Mouse (Mus musculus) frontal cortex, postnatal 10 days (tissue): Measurements from ENCODE around the gene Ncam1.

Source experiments
- DNase-seq, 2 experiments: peaks; one replicate each; pipeline ENCODE4 v3.0.0; 2022; ENCODE audit warnings: low spot score in 2 of 2, mixed read lengths in 1 of 2

The Ncam1 gene

DNA sequence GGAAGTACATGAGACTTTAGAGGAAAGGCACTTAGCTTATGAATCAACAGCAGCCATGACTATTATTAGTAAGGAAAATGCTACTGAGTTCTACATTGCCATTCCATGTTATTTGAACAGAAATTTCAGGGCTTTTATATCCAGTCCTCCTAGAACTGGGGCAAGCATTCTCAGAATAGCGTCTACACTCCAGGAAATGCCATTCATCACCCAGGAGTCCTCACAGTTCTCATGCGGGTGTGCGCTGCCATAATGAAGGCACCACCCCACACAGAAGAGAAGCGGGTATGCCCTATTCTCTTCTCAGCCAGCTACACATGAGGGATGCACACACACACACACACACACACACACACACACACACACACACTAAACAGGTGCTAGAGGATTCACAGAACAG lies 43.5 kb downstream of the Ncam1 start:
- DNase-seq, result no peak

DNA sequence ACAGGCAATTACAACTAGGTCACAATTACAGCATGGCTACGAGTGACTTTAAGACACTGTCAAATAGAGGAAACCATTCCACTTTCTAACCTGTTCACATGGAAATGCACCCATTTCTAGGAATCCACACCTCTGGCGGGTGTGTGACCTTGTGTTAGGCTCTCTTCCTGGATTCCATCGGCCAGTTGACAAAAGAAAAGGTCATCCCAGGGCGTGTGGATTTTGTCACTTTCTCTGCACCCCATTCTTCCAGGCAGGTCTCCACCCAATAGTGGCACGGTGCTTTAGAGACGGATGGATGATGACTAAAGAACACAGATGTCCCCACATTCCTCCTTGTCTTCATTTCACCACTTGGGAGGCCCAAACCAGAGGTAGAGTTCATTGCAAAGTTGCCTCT lies 47.3 kb downstream of the Ncam1 start:
- no peak for DNase-seq

GRCm38 (mm10) chr9:49746176-49746575 lies 52.5 kb downstream of the Ncam1 start:
- no peak for DNase-seq

DNA sequence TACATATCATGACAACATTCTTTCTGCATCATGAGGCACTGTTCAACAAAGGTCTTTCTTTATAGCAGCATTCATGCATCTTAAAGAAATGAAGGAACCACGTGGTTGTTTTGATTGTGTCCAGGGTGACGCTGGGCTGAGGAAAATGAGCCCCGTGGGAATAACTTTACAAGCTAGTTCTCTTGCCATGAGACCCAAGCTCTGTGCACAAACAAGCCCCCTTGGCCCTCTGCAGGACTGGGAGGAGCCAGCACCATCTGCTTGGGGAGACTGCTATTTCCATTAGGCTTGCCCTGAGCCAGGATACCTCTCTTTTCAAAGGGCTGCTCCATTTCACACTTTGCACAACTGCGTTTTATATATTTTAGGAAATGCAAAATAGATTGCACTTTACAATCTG lies 53.0 kb downstream of the Ncam1 start:
- DNase-seq, result no peak

DNA sequence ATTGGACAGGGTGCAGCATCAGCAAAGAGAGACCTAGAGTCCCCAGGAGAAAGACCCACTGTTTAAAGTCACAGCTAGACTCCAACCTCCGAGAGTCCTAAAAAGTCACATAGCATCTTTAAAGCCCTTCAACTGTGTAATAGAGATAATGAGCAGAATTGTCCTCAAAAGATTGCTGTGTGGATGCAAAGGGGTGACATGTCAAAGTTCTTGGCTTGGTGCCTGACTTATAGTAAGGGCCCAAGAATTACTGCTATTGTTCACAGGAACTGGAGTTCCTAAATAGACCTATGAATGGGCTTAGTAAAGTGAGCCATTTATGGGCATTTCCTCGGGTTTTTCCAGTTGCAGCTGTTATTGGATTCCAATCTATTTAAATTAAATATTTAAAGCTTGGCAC lies 54.4 kb downstream of the Ncam1 start:
- no peak for DNase-seq

DNA sequence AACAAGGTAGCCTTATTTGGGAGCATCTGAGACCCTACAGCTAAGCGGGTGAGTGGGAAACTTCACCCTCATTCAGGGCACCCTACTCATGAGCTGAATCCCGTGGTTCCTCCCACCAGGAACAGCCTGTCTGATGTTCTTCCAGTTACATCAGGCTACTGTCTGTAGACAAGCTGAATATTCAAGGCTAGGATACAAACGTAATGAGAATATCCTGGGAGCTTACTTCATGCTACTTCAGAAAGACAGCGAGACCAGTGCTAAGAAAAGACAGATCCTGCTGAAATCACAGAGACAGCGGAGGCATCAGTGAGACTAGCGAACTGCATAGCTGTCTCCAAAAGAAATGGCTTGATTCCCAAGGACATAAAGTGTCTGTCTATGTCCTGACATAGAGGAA lies 58.8 kb downstream of the Ncam1 start:
- DNase-seq, result no peak

GRCm38 (mm10) chr9:49738546-49738945 lies 60.2 kb downstream of the Ncam1 start:
- no peak for DNase-seq

- DNase-seq, result no peak
These were observed 61.6 kb downstream of the Ncam1 start for GRCm38 (mm10) chr9:49737166-49737565.

DNA sequence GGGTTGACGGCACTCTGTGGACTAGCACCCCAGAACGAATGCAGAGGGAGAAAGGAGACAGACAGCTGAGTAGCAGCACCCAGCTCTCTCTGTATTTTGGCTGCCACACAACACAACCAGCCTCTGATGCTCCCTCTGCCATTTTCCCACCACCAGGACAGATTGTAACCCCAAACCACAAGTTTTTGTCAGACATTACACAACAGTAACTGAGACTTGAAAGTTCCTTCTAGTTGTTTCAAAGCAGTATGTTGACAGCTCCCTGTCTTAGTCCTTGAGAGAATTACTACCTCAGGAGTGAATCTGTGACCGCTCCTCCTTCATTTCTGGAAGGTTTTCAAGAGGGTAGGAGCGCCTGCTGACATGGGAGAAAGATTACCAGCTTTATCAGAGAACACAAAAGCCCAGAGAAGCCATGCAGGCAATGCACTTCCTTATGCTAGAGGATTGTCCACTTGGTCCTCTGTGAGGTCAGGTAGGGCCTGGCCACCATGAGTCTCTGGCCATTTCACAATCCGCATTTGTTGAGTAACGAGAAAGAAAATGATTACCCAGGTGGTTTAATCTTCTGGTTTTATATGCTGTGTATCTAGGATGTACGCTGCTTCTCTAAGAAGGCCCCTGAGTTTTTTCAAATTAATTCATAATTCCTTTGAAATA lies 64.2 kb downstream of the Ncam1 start:
- no peak for DNase-seq

DNA sequence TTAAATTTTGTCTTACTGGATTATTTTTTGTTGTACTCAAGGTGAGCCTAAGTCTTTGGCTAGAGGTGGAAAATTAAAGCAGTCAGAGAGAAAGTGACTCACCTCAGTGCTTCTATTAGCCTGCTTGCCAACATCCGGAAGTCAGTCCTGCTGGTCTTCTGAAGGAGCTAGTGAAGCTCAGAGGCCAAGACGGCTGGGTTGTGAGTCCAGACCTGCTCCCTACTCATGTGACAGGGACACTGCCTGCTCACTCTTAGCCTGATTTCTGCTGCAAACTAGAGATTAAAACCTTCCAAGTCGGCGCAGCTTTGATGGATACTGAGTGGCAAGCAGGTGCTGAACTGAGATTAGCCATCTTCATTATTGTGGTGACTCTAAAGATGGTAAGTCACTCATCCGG lies 65.0 kb downstream of the Ncam1 start:
- no peak for DNase-seq

- no peak for DNase-seq
These were observed 69.2 kb downstream of the Ncam1 start for GRCm38 (mm10) chr9:49729479-49729878.

DNA sequence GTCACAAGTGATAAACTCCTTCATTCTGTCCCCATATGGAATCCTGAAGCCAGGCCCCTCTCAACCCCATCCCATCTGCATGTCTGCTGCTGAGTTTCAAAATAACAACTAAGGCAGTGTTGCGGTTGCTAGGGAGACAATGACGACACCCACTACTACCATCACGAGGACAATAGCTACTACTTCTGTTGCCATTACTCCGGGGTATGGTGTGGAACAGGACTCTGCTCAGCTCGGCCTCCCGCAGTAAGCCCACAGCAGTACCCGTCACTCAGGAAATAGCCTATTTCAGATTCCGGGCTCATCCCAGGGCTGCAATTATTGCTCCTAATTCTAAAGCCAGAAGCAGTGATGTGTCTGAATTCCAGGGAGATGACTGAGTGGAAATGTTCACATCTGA lies 70.5 kb downstream of the Ncam1 start:
- DNase-seq, result peak in 1 of 2 experiments; percentile 31

DNA sequence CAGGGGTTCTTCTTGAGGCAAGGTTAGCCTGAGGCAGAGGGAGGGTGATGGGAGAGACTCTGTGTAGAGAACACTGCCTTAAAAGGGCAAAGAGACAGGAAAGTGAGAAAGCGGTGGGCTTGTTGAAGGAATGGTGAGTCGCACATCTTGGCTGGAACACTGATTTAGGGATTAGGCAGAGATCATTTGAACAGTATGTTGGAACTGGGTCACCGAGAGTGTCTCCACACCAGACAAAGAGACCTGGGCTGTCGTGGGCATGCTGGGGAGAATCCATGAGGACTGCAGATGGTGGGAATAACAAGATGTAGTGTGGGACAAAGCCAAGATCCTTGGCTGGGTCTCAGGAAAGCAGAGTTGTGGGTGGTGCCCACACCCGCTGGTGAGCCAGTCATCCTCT lies 76.0 kb downstream of the Ncam1 start:
- peak; percentile 52 to 53 for DNase-seq

GRCm38 (mm10) chr9:49715121-49715520 lies 83.6 kb downstream of the Ncam1 start:
- no peak for DNase-seq

DNA sequence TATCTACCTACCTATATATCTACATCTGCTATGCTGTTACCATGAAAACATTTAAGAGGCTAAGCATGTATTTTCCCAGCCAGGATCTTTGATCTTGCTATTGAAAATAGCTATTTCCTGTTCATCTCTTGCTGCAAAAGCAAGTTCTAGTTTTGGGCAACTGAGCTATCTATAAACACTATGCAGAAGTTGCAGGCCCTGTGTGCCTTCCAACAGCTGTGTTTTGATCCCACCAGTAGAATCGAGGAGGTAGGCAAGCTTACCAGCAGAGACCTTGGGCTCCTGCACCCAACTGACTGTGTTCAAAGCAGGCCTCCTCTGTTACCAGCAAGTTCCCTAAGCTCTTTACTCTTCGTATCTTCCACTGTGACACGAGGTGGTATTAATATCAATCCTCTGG lies 84.6 kb downstream of the Ncam1 start:
- no peak for DNase-seq

DNA sequence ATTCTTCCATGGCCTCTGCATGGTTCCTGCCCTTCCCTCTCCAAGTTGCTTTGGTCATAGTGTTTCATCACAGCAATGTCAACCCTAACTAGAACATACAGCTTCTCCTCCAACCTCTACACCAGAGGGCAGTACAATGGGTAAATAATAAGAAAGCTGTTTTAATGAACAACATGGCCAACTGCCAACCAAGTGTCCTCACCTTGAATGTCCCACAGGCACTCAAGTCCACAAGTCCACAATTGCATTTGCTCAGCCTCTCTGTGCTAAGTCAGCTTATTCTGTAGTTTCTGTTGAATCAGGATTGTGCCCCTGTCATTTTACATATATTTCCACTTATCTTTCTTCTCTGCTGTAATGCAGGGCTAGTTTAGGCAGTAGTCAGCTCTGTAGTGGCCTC lies 91.1 kb downstream of the Ncam1 start:
- no peak for DNase-seq

GRCm38 (mm10) chr9:49704196-49704967 lies 94.3 kb downstream of the Ncam1 start:
- no peak for DNase-seq

DNA sequence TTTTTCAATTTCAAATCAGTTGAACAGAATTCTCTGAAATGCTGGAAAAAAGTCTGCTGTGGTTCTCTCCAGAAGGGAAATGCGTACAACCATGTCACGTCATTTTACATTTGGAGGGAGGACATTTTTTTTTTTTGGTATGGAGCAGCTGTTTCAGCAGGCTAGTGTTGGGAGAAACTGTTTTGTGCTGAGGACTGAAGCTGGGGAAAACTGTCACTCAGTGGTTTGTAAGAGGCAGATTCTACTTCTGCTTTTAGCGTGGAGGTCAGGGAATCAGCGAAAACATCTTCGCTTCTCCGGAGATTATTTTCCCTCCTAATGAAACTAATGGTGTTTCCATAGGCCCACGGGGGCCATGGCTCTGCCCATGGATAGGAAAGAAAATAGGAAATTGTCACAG lies 103.4 kb downstream of the Ncam1 start:
- no peak for DNase-seq

DNA sequence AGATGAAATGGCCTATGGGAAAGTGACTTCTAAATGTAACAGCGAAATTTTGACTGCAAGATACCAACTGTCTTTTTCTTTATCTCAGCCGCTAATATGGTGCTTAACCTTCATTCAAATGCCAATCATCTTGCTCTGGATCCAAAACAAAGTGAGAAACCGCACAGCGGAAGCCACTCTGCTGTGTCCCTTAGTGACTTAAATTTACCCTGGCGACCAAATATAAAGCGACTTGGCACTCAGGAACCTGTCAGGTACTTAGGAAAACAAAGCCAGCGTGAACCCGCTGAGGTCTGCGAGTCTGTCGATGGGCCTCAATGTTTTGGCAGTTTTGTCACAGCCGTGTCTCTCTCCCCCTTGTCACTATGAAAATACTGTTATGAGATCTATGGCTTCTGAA lies 105.9 kb downstream of the Ncam1 start:
- no peak for DNase-seq

- DNase-seq, result no peak
These were observed 107.4 kb downstream of the Ncam1 start for GRCm38 (mm10) chr9:49691344-49691743.

GRCm38 (mm10) chr9:49683566-49684273 lies 115.0 kb downstream of the Ncam1 start:
- DNase-seq, result no peak

GRCm38 (mm10) chr9:49681848-49682469 lies 116.8 kb downstream of the Ncam1 start:
- no peak for DNase-seq
